Mouse (Mus musculus) forebrain, embryonic 11.5 days (tissue): ENCODE measurements around the gene Tulp2. TPM values are rescaled to one million over a fixed set of nuclear protein-coding genes. Genes with fewer than 3 reads are reported as not detected.

ENCODE experiments used
- ATAC-seq: fragments of 200-750 bp; cut with Nextera tagmentation; replicated peaks from 2 replicates; pipeline ENCODE4 v1.8.0; 2017; ENCODE audit warnings: moderate TSS enrichment; ENCODE audit not compliant: low FRiP score
- DNase-seq: peaks from one replicate; pipeline ENCODE4 v3.0.0-alpha.2; 2017; ENCODE audit warnings: low spot score
- H3K27ac ChIP-seq: fragments of 300-500 bp; sonication (generic); 2 replicates; pipeline ENCODE4 v1.5.1; 2014; ENCODE audit warnings: low read depth, low read length
- H3K27me3 ChIP-seq: fragments of 300-500 bp; sonication (generic); 2 replicates; pipeline ENCODE4 v1.6.1; 2014; ENCODE audit warnings: mild to moderate bottlenecking, low read length, mixed read lengths; ENCODE audit not compliant: control insufficient read depth, insufficient read depth
- H3K36me3 ChIP-seq: fragments of 300-500 bp; sonication (generic); 2 replicates; pipeline ENCODE4 v1.6.1; 2014; ENCODE audit warnings: mild to moderate bottlenecking, low read length, moderate library complexity, mixed read lengths; ENCODE audit not compliant: control insufficient read depth, insufficient read depth
- H3K4me1 ChIP-seq: fragments of 300-500 bp; sonication (generic); replicated peaks from 2 replicates; pipeline ENCODE4 v1.6.1; 2014; ENCODE audit warnings: low read length, mixed read lengths; ENCODE audit not compliant: control insufficient read depth, insufficient read depth
- H3K4me2 ChIP-seq: fragments of 300-500 bp; sonication (generic); 2 replicates; pipeline ENCODE4 v1.6.1; 2014; ENCODE audit warnings: low read depth, mild to moderate bottlenecking, low read length, moderate library complexity, mixed read lengths; ENCODE audit not compliant: severe bottlenecking
- H3K4me3 ChIP-seq: fragments of 300-500 bp; sonication (generic); 2 replicates; pipeline ENCODE4 v1.5.1; 2014; ENCODE audit warnings: low read depth, low read length
- H3K9ac ChIP-seq: fragments of 300-500 bp; sonication (generic); 2 replicates; pipeline ENCODE4 v1.6.1; 2014; ENCODE audit warnings: low read length
- H3K9me3 ChIP-seq: fragments of 300-500 bp; sonication (generic); 2 replicates; pipeline ENCODE4 v1.6.1; 2016; ENCODE audit warnings: low read length, mixed read lengths; ENCODE audit not compliant: control insufficient read depth
- WGBS: fragments of 180-500 bp; shearing (Covaris S2); extraction: QIAGEN DNeasy Blood & Tissue Kit; methylation state at CpG from one replicate; pipeline ENCODE4 v1.1.7; 2014; 5-methylcytosine and 5-hydroxymethylcytosine counted together
- polyA plus RNA-seq: library from polyadenylated mRNA; unstranded; fragments of >200 nt; fragmentation: Nextera tagmentation; extraction: Ambion mirVana; gene quantifications from 2 replicates; pipeline ENCODE4 v1.2.1, GENCODE M21; 2014

The Tulp2 gene
- polyA plus RNA-seq, 1 experiment from 2014 or later, result 0.29 TPM

DNA sequence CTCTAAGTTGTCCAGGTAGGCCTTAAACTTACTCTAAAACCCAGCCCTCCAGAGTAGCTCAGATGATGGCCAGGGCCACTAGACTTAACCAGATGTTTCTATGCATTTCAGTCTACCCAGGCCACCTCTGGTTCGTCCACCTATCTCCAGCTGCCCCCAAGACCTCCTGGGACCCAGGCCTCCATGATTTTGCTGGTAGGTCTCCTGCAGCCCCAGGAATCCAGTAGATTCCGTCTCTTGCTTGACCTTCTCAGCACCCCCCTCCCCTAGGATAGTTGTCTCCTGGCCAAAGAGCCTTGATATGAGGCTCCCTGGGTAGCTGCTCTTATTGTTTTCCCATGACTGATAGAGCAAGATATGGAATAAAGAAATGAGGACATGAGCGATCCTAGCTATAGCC lies 57.4 kb downstream of the Tulp2 start:
- Histone ChIP-seq H3K4me3 (no peak overlapping the region; the same call in 1 of the 2 replicates), H3K4me2 (no peak overlapping the region), H3K4me1 (peaks cover 2% of the 10 kb centered on the region; the same call in 1 of the 2 replicates), H3K27ac (no peak overlapping the region), H3K9me3 (no peaks in the 10 kb centered on the region), H3K27me3 (no peaks in the 10 kb centered on the region), H3K9ac (no peak overlapping the region), H3K36me3 (no peaks in the 10 kb centered on the region)
- no peak for DNase-seq
- no peak for ATAC-seq
- WGBS, result 84% methylated on average over 3 of the region's 3 CpGs

DNA sequence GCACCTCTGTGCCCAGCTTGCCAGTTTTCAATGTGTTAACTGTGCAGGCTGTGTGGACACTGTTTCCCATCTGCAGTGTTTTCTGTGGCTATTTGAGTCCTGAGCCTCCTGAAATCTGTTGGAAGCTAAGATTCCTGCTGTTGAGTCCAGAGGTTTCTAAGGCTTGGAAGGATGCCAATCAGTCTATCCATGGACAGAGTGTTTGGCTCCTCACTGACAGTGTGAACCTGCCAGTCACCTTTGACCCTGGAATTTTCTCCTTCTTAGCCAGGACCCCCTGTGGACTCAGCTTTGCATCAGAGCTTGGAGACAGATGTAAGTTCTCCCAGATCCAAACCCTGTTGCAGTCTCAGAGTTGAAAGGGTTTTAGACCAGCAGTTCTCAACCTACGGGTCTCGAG lies 58.5 kb downstream of the Tulp2 start:
- Histone ChIP-seq H3K9me3 (no peaks in the 10 kb centered on the region), H3K9ac (no peak overlapping the region), H3K27me3 (no peaks in the 10 kb centered on the region), H3K4me3 (no peak overlapping the region), H3K4me2 (no peak overlapping the region), H3K4me1 (peaks cover 2% of the 10 kb centered on the region; the same call in 1 of the 2 replicates), H3K36me3 (no peaks in the 10 kb centered on the region), H3K27ac (no peak overlapping the region)
- DNase-seq (no peak), ATAC-seq (no peak)
- WGBS, result 86% methylated on average over 2 of the region's 2 CpGs

DNA sequence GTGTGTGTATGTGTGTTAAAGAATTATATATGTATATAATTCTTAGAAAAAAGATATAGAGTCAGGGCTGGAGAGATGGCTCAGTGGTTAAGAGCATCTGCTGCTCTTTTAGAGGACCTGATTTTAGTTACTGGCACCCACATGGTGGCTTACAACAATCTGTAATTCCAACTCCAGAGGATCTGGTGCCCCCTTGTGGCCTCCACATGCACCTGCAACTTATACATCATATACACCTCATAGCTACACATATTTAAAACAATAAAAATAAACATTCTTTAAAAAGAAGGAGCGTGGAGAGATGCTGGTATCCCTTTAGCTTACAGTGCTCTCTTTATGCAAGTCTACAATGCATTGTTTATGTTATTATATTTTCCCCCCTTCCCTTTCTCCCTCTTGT lies 62.8 kb downstream of the Tulp2 start:
- Histone ChIP-seq H3K4me3 (no peak overlapping the region), H3K4me1 (no peaks in the 10 kb centered on the region), H3K27ac (no peak overlapping the region), H3K9me3 (no peaks in the 10 kb centered on the region), H3K4me2 (no peak overlapping the region), H3K27me3 (no peaks in the 10 kb centered on the region), H3K9ac (no peak overlapping the region), H3K36me3 (no peaks in the 10 kb centered on the region)
- 79% methylated on average over 1 of the region's 1 CpGs for WGBS
- DNase-seq, result no peak
- no peak for ATAC-seq

DNA sequence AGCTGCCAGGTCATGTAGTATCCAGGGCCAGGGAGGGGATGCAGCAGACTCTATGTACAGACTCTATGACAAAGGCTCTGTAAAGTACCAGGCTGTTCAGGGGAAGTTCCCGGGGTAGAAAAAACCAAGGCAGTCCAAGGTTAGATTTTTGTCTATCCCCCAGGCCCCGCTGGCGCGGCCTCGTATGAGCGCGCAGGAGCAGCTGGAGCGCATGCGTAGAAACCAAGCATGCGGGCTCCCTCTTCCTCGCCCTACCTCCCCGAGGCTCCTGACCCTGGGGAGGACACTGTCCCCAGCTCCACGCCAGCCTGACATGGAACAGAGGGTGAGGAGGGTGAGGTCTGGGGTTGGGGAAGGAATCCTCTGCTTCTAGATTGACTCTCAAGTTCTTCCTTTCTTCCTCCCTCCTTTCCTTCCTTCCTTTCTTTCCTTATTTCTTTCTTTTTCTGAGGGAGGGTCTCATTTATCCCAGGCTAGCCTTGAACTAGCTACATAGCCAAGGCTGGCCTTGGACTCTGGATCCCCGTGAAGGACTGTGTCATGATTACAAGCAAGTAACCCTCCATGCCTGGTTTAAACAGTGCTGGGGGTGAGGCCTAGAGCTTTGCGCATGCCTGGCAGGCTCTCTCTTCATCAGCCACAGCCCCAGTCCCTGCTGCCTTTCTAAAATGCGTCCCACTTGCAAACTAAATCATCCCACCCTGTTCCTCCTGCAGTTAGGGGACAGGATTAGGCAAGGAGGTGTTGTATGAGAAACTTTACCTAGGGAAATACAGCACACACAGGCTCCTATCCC lies 68.2 kb downstream of the Tulp2 start:
- Histone ChIP-seq H3K4me3 (no peak overlapping the region), H3K9me3 (no peaks in the 10 kb centered on the region), H3K9ac (no peak overlapping the region), H3K36me3 (no peaks in the 10 kb centered on the region), H3K27me3 (no peaks in the 10 kb centered on the region), H3K4me1 (no peaks in the 10 kb centered on the region), H3K27ac (no peak overlapping the region), H3K4me2 (no peak overlapping the region)
- WGBS, result 87% methylated on average over 16 of the region's 16 CpGs
- DNase-seq, result no peak
- ATAC-seq, result no peak

GRCm38 (mm10) chr7:45550821-45551511 lies 69.3 kb downstream of the Tulp2 start:
- 82% methylated on average over 11 of the region's 11 CpGs for WGBS
- Histone ChIP-seq H3K27ac (no peak overlapping the region), H3K9me3 (no peaks in the 10 kb centered on the region), H3K4me2 (no peak overlapping the region), H3K4me3 (no peak overlapping the region), H3K36me3 (no peaks in the 10 kb centered on the region), H3K9ac (no peak overlapping the region), H3K4me1 (no peaks in the 10 kb centered on the region), H3K27me3 (no peaks in the 10 kb centered on the region)
- ATAC-seq (no peak), DNase-seq (no peak)

GRCm38 (mm10) chr7:45551512-45551883 lies 69.8 kb downstream of the Tulp2 start:
- Histone ChIP-seq H3K36me3 (no peaks in the 10 kb centered on the region), H3K4me2 (no peak overlapping the region), H3K9ac (no peak overlapping the region), H3K4me3 (no peak overlapping the region), H3K9me3 (no peaks in the 10 kb centered on the region), H3K4me1 (no peaks in the 10 kb centered on the region), H3K27me3 (no peaks in the 10 kb centered on the region), H3K27ac (no peak overlapping the region)
- 83% methylated on average over 8 of the region's 8 CpGs for WGBS
- ATAC-seq (no peak), DNase-seq (no peak)

- Histone ChIP-seq H3K36me3 (no peaks in the 10 kb centered on the region), H3K4me1 (no peaks in the 10 kb centered on the region), H3K27me3 (no peaks in the 10 kb centered on the region), H3K9me3 (no peaks in the 10 kb centered on the region), H3K27ac (no peak overlapping the region), H3K4me3 (no peak overlapping the region), H3K9ac (no peak overlapping the region), H3K4me2 (no peak overlapping the region)
- WGBS, result 61% methylated on average over 8 of the region's 8 CpGs
- no peak for DNase-seq
- no peak for ATAC-seq
Observed at GRCm38 (mm10) chr7:45553519-45553918, 71.8 kb downstream of the Tulp2 start.

GRCm38 (mm10) chr7:45553990-45554389 lies 72.3 kb downstream of the Tulp2 start:
- Histone ChIP-seq H3K36me3 (no peaks in the 10 kb centered on the region), H3K9me3 (no peaks in the 10 kb centered on the region), H3K4me1 (no peaks in the 10 kb centered on the region), H3K4me3 (no peak overlapping the region), H3K27ac (no peak overlapping the region), H3K27me3 (no peaks in the 10 kb centered on the region), H3K4me2 (no peak overlapping the region), H3K9ac (no peak overlapping the region)
- WGBS, result 94% methylated on average over 2 of the region's 2 CpGs
- DNase-seq (no peak), ATAC-seq (no peak)

DNA sequence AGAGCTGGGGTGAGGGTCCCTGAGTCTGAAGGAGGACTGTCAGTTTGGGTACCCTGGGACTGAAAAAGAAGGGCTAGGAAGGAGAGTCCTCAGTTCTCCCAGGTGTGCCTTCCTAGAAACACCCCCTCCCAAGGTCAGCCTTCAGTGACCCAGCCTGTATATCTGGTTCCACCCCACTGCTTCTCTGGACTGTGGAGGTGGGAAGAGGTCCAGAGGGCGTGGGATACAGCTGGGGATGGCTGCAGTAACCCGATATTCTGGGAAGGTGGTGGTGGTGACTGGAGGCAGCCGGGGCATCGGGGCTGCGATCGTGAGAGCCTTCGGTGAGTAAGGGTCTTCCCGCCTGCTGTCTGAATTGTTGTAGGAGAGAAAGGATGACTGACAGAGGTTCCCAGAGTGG lies 73.1 kb downstream of the Tulp2 start, which contains the start of gene Hsd17b14:
Hsd17b14 (plus strand) TSS at position 150 of the 400 bp plus-strand sequence.
- Histone ChIP-seq H3K9me3 (no peaks in the 10 kb centered on the region), H3K4me2 (no peak within 1 kb of the TSS), H3K4me1 (no peaks in the 10 kb centered on the region), H3K9ac (no peak within 1 kb of the TSS), H3K27ac (no peak within 1 kb of the TSS), H3K4me3 (no peak within 1 kb of the TSS), H3K27me3 (no peaks in the 10 kb centered on the region), H3K36me3 (no peaks in the 10 kb centered on the region)
- no peak for ATAC-seq
- no peak for DNase-seq
- WGBS, result 41% methylated on average over 8 of the region's 8 CpGs
